Mouse (Mus musculus) midbrain, embryonic 11.5 days (tissue): ENCODE results near the gene A030014E15Rik. TPM values are rescaled to one million over a fixed set of nuclear protein-coding genes. Genes with fewer than 3 reads are reported as not detected.

Source experiments
- ATAC-seq: fragments of 200-750 bp; cut with Nextera tagmentation; 2 replicates; pipeline ENCODE4 v1.8.0; 2017; ENCODE audit warnings: moderate TSS enrichment, moderate library complexity; ENCODE audit not compliant: low FRiP score
- DNase-seq: peaks from one replicate; pipeline ENCODE4 v3.0.0; 2015; ENCODE audit warnings: low spot score; ENCODE audit errors: missing footprints
- H3K27ac ChIP-seq: fragments of 300-500 bp; sonication (generic); 2 replicates; pipeline ENCODE4 v1.5.1; 2014; ENCODE audit warnings: low read depth, low read length
- H3K27me3 ChIP-seq: fragments of 300-500 bp; sonication (generic); 2 replicates; pipeline ENCODE4 v1.6.1; 2014; ENCODE audit warnings: mild to moderate bottlenecking, low read length, moderate library complexity, mixed read lengths; ENCODE audit not compliant: control insufficient read depth, insufficient read depth
- H3K36me3 ChIP-seq: fragments of 300-500 bp; sonication (generic); 2 replicates; pipeline ENCODE4 v1.6.1; 2014; ENCODE audit warnings: mild to moderate bottlenecking, low read length, moderate library complexity, mixed read lengths; ENCODE audit not compliant: control insufficient read depth, insufficient read depth
- H3K4me1 ChIP-seq: fragments of 300-500 bp; sonication (generic); 2 replicates; pipeline ENCODE4 v1.6.1; 2014; ENCODE audit warnings: low read length; ENCODE audit not compliant: control insufficient read depth, insufficient read depth
- H3K4me2 ChIP-seq: fragments of 300-500 bp; sonication (generic); 2 replicates; pipeline ENCODE4 v1.6.1; 2014; ENCODE audit warnings: mild to moderate bottlenecking, moderate library complexity
- H3K4me3 ChIP-seq: fragments of 300-500 bp; sonication (generic); 2 replicates; pipeline ENCODE4 v1.5.1; 2014; ENCODE audit warnings: low read depth, low read length
- H3K9ac ChIP-seq: fragments of 300-500 bp; sonication (generic); 2 replicates; pipeline ENCODE4 v1.6.1; 2014; ENCODE audit warnings: low read length
- H3K9me3 ChIP-seq: fragments of 300-500 bp; sonication (generic); 2 replicates; pipeline ENCODE4 v1.6.1; 2016; ENCODE audit warnings: low read length; ENCODE audit not compliant: control insufficient read depth
- WGBS: fragments of 180-500 bp; shearing (Covaris S2); extraction: QIAGEN DNeasy Blood & Tissue Kit; methylation state at CpG from one replicate; pipeline ENCODE4 v1.1.7; 2014; 5-methylcytosine and 5-hydroxymethylcytosine counted together
- polyA plus RNA-seq: library from polyadenylated mRNA; unstranded; fragments of >200 nt; fragmentation: Nextera tagmentation; extraction: Ambion mirVana; gene quantifications from 2 replicates; pipeline ENCODE4 v1.2.1, GENCODE M21; 2014

The A030014E15Rik gene
- polyA plus RNA-seq, 1 experiment from 2014 or later = not detected

DNA sequence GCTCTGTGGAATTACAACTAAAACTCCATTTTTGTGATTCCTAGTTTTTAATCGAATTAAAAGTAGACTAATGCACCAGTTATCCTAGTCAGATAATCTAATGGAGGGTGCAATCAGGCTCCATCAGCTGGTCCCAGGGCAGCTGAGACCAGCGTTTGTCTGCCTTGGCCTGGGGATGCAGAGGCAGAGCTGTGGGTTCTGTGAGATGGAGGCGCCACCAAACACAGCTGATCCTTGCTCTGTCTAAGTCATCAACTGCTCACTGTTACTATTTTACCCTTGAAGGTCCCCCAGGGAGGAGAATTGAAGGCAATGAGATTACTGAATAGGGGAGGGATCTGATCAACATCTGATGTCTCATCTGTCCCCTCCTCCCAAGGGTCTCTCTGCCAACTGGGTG, 41.7 kb downstream of the A030014E15Rik start:
- Histone ChIP-seq H3K4me3 (no peak overlapping the region), H3K9ac (no peak overlapping the region), H3K36me3 (no peaks in the 10 kb centered on the region), H3K27me3 (no peaks in the 10 kb centered on the region), H3K9me3 (no peaks in the 10 kb centered on the region; the same call in 1 of the 2 replicates), H3K4me1 (no peaks in the 10 kb centered on the region), H3K4me2 (no peak overlapping the region), H3K27ac (no peak overlapping the region)
- no peak for DNase-seq
- 70% methylated on average over 3 of the region's 3 CpGs for WGBS
- ATAC-seq = no peak

GRCm38 (mm10) chr1:82972046-82972445, 47.3 kb downstream of the A030014E15Rik start:
- no peaks in the 10 kb centered on the region for H3K4me1 ChIP-seq
- no peak overlapping the region for H3K27ac ChIP-seq
- H3K4me3 ChIP-seq = no peak overlapping the region
- no peaks in the 10 kb centered on the region for H3K27me3 ChIP-seq
- WGBS = 47% methylated on average over 4 of the region's 4 CpGs
- H3K4me2 ChIP-seq = no peak overlapping the region
- peak; percentile 87 for DNase-seq
- no peaks in the 10 kb centered on the region for H3K36me3 ChIP-seq
- no peak overlapping the region for H3K9ac ChIP-seq
- no peak for ATAC-seq
- H3K9me3 ChIP-seq = no peaks in the 10 kb centered on the region

- H3K27ac ChIP-seq = no peak overlapping the region
- no peak for ATAC-seq
- no peaks in the 10 kb centered on the region for H3K4me1 ChIP-seq
- no peak overlapping the region for H3K9ac ChIP-seq
- H3K9me3 ChIP-seq = no peaks in the 10 kb centered on the region
- WGBS = 93% methylated on average over 1 of the region's 1 CpGs
- no peaks in the 10 kb centered on the region for H3K36me3 ChIP-seq
- H3K27me3 ChIP-seq = no peaks in the 10 kb centered on the region
- no peak overlapping the region for H3K4me3 ChIP-seq
- DNase-seq = no peak
- no peak overlapping the region for H3K4me2 ChIP-seq
Observed at GRCm38 (mm10) chr1:82973244-82973643, 48.5 kb downstream of the A030014E15Rik start.

DNA sequence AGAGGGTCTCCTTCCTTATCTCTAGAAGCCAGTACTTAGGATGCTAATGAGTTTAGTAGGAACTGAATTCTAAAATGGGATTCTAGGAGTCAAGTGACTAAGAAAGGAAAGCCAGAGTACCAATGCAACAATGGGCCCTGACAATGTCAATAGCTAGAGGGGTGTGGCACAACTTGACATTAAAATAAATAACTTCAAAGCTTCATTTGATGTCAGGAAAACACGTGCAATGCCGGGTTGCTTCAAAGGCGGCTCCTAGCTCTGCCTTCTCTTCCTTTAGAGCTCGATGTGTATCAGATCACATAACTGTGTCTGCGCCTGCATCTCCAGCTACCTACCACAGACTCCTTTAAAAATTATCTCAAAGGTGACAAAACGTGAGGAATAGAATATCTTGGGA, 49.2 kb downstream of the A030014E15Rik start:
- Histone ChIP-seq H3K9ac (no peak overlapping the region), H3K4me1 (no peaks in the 10 kb centered on the region), H3K4me3 (no peak overlapping the region), H3K36me3 (no peaks in the 10 kb centered on the region), H3K27me3 (no peaks in the 10 kb centered on the region), H3K27ac (no peak overlapping the region), H3K4me2 (no peak overlapping the region), H3K9me3 (no peaks in the 10 kb centered on the region)
- DNase-seq (no peak), ATAC-seq (no peak)
- WGBS = 77% methylated on average over 6 of the region's 6 CpGs

DNA sequence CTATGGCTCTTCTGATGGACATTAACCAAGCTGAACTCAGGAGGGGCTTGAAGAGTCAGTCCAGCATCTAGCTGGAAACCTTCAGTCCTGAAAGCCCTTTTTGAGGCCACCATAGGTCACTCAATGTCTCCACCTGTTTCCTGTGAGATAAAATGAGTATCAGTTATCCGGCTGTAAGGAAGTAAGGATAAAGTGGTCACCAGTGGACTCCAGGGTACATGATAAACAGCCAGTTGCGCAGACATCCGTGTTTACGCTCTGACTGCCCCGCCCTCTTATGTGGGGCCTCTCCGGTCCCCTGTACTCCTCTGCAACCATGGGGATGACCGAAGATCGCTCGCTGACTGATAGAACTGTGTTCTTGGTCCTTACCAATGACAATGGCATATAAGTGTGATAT, 49.6 kb downstream of the A030014E15Rik start:
- H3K9me3 ChIP-seq = no peaks in the 10 kb centered on the region
- H3K4me3 ChIP-seq = no peak overlapping the region
- WGBS = 88% methylated on average over 9 of the region's 9 CpGs

More for the DNA sequence above, 49.6 kb downstream of the A030014E15Rik start:
- Histone ChIP-seq H3K4me1 (no peaks in the 10 kb centered on the region), H3K36me3 (no peaks in the 10 kb centered on the region), H3K27ac (no peak overlapping the region), H3K27me3 (no peaks in the 10 kb centered on the region), H3K9ac (no peak overlapping the region), H3K4me2 (no peak overlapping the region)
- no peak for ATAC-seq
- no peak for DNase-seq

Other genes with a start within 250 kb of the A030014E15Rik start
- gene Mff, start 200.0 kb upstream of the A030014E15Rik start, polyA plus RNA-seq = 288 and 298 TPM in 2 replicates
- gene Tm4sf20, start 156.5 kb upstream of the A030014E15Rik start, polyA plus RNA-seq = 0.08 TPM in 1 of 2 replicates, not detected in the other
- gene Gm47791, start 153.7 kb upstream of the A030014E15Rik start, polyA plus RNA-seq = not detected in 2 replicates
- 48.7 and 49.3 TPM in 2 replicates for gene Agfg1, start 85.4 kb upstream of the A030014E15Rik start, polyA plus RNA-seq
- 0.23 TPM in 1 of 2 replicates, not detected in the other for gene A030005L19Rik, start 11.6 kb upstream of the A030014E15Rik start, polyA plus RNA-seq
- not detected in 2 replicates for gene Gm6217, start 6.5 kb downstream of the A030014E15Rik start, polyA plus RNA-seq
- gene A030003K21Rik, start 18.5 kb downstream of the A030014E15Rik start, polyA plus RNA-seq = not detected in 2 replicates
- not detected in 2 replicates for gene Gm7544, start 31.1 kb downstream of the A030014E15Rik start, polyA plus RNA-seq
- not detected in 2 replicates for gene Gm47955, start 35.4 kb downstream of the A030014E15Rik start, polyA plus RNA-seq
- gene Gm47959, start 75.6 kb downstream of the A030014E15Rik start, polyA plus RNA-seq = not detected in 2 replicates
- gene Slc19a3, start 113.5 kb downstream of the A030014E15Rik start, polyA plus RNA-seq = 0.33 and 0.83 TPM in 2 replicates
- not detected in 2 replicates for gene Krtap28-10, start 117.6 kb downstream of the A030014E15Rik start, polyA plus RNA-seq
- not detected in 2 replicates for gene Gm47969, start 120.0 kb downstream of the A030014E15Rik start, polyA plus RNA-seq
- gene A030005K14Rik, start 134.5 kb downstream of the A030014E15Rik start, polyA plus RNA-seq = not detected in 2 replicates
- not detected in 2 replicates for gene Krtap28-13, start 136.0 kb downstream of the A030014E15Rik start, polyA plus RNA-seq
- gene Ccl20, start 191.8 kb downstream of the A030014E15Rik start, polyA plus RNA-seq = not detected in 2 replicates
- gene Daw1, start 234.8 kb downstream of the A030014E15Rik start, polyA plus RNA-seq = 0.40 TPM in 1 of 2 replicates, not detected in the other